Mouse (Mus musculus): ENCODE measurements around the gene Rnase11.

GRCm38 (mm10) chr14:51098921-51099320, 49.0 kb upstream of the Rnase11 start:
- TF ChIP-seq CTCF (IDR thresholded peaks at IDR 0.05; ENCODE audit: insufficient read depth, low read length), result no peak
- no peak for TF ChIP-seq POLR2A (IDR thresholded peaks at IDR 0.05; ENCODE audit: borderline replicate concordance, extremely low read depth, low read depth, low read length)
